Mouse (Mus musculus): Measurements from ENCODE around the gene St3gal2.

Gene St3gal2

GRCm38 (mm10) chr8:110919341-110920031, at the start of gene St3gal2:
Gene St3gal2, plus strand, starts transcription at chr8:110919922.
- peak; percentile 90 for DNase-seq (ENCODE audit: extremely low read depth, insufficient read length, low spot score)

GRCm38 (mm10) chr8:110870501-110870900, 49.2 kb upstream of the St3gal2 start:
- no peak for DNase-seq (ENCODE audit: extremely low read depth, insufficient read length, low spot score)

- DNase-seq (ENCODE audit: extremely low read depth, insufficient read length, low spot score) = no peak
These were observed 41.9 kb upstream of the St3gal2 start for GRCm38 (mm10) chr8:110877862-110878261.

- DNase-seq (ENCODE audit: extremely low read depth, insufficient read length, low spot score) = no peak
These were observed 37.9 kb upstream of the St3gal2 start for GRCm38 (mm10) chr8:110881741-110882310.

GRCm38 (mm10) chr8:110883824-110884223, 35.9 kb upstream of the St3gal2 start:
- DNase-seq (ENCODE audit: extremely low read depth, insufficient read length, low spot score) = no peak

GRCm38 (mm10) chr8:110886634-110887033, 33.1 kb upstream of the St3gal2 start:
- no peak for DNase-seq (ENCODE audit: extremely low read depth, insufficient read length, low spot score)

GRCm38 (mm10) chr8:110887551-110887950, 32.2 kb upstream of the St3gal2 start:
- no peak for DNase-seq (ENCODE audit: extremely low read depth, insufficient read length, low spot score)

GRCm38 (mm10) chr8:110888441-110888840, 31.3 kb upstream of the St3gal2 start:
- DNase-seq (ENCODE audit: extremely low read depth, insufficient read length, low spot score) = no peak

- no peak for DNase-seq (ENCODE audit: extremely low read depth, insufficient read length, low spot score)
These were observed 30.9 kb upstream of the St3gal2 start for GRCm38 (mm10) chr8:110888860-110889259.

- DNase-seq (ENCODE audit: extremely low read depth, insufficient read length, low spot score) = no peak
These were observed 29.7 kb upstream of the St3gal2 start for GRCm38 (mm10) chr8:110889904-110890470.

GRCm38 (mm10) chr8:110892040-110892439, 27.7 kb upstream of the St3gal2 start:
- DNase-seq (ENCODE audit: extremely low read depth, insufficient read length, low spot score) = no peak

- no peak for DNase-seq (ENCODE audit: extremely low read depth, insufficient read length, low spot score)
These were observed 26.8 kb upstream of the St3gal2 start for GRCm38 (mm10) chr8:110892913-110893312.

GRCm38 (mm10) chr8:110894851-110895250, 24.9 kb upstream of the St3gal2 start:
- no peak for DNase-seq (ENCODE audit: extremely low read depth, insufficient read length, low spot score)

GRCm38 (mm10) chr8:110895254-110895653, 24.5 kb upstream of the St3gal2 start:
- no peak for DNase-seq (ENCODE audit: extremely low read depth, insufficient read length, low spot score)

- DNase-seq (ENCODE audit: extremely low read depth, insufficient read length, low spot score) = no peak
These were observed 23.9 kb upstream of the St3gal2 start for GRCm38 (mm10) chr8:110895812-110896211.

- DNase-seq (ENCODE audit: extremely low read depth, insufficient read length, low spot score) = no peak
These were observed 22.2 kb upstream of the St3gal2 start for GRCm38 (mm10) chr8:110897495-110897894.

GRCm38 (mm10) chr8:110901056-110901455, 18.7 kb upstream of the St3gal2 start:
- DNase-seq (ENCODE audit: extremely low read depth, insufficient read length, low spot score) = no peak

GRCm38 (mm10) chr8:110901839-110902578, 17.7 kb upstream of the St3gal2 start, which contains the start of gene Fuk:
Gene Fuk, minus strand, starts transcription at chr8:110902488.
- DNase-seq (ENCODE audit: extremely low read depth, insufficient read length, low spot score) = peak; percentile 83

GRCm38 (mm10) chr8:110902579-110902965, 17.1 kb upstream of the St3gal2 start:
- no peak for DNase-seq (ENCODE audit: extremely low read depth, insufficient read length, low spot score)

GRCm38 (mm10) chr8:110905404-110905803, 14.3 kb upstream of the St3gal2 start:
- no peak for DNase-seq (ENCODE audit: extremely low read depth, insufficient read length, low spot score)

GRCm38 (mm10) chr8:110906682-110907081, 13.0 kb upstream of the St3gal2 start:
- DNase-seq (ENCODE audit: extremely low read depth, insufficient read length, low spot score) = no peak

Data from 3134 (cell line).